Comparison of ENCODE assay signal across 9 mouse cellular contexts in genomic region chr7:44983085-44983484, GRCm38 (mm10). TPM values are rescaled to one million over a fixed set of nuclear protein-coding genes. Genes with fewer than 3 reads are reported as not detected.
DNase-seq lines count a peak whose midpoint lies in the region; ATAC-seq and TF ChIP-seq lines count a peak whose summit lies in the region.
"Had no signal": no experiment of that assay in that cellular context is flagged by ENCODE, and none has a peak within 500 bp of the region (broad histone marks: within the 10 kb centered on the region; RNA-seq: fewer than 3 reads in every experiment).

No protein-coding gene starts in this region.

- H3K27ac ChIP-seq in MEL (ENCODE audit: control insufficient read depth, low read depth, low read length) = no peak overlapping the region
- H3K27ac ChIP-seq in forebrain, embryonic 13.5 days = 0 out of 2 replicates have a peak overlapping the region, but pooled peaks have one; percentile 25
- H3K27ac ChIP-seq: lung, embryonic 15.5 days had no signal

- H3K4me1 ChIP-seq in MEL (ENCODE audit: control insufficient read depth in 1 of 2, insufficient read depth in 2 of 2, low read length in 2 of 2) = peaks cover 0 to 6% of the 10 kb centered on the region in 2 experiments; a peak in 3 of 4 replicates
- H3K4me1 ChIP-seq in forebrain, embryonic 13.5 days = peaks cover 30% of the 10 kb centered on the region
- H3K4me1 ChIP-seq in megakaryocyte, embryonic 14.5 days = peaks cover 54% of the 10 kb centered on the region

- intact Hi-C loops in heart, postnatal 36 days (cut with DNase I) = loop anchor here (5.0 kb wide), 4 partner anchors 69 to 154 kb away; partner anchors contain the start of genes Flt3l, Gm45713, Prr12 and Rps11

- no peak for TF ChIP-seq EP300 in MEL (IDR thresholded peaks at IDR 0.05; ENCODE audit: low read depth in 1 of 2, low read length in 2 of 2)

- 28% methylated on average over 6 of the region's 6 CpGs for WGBS in forebrain, embryonic 13.5 days

- peak overlapping the region; percentile 73; the same call in 1 of the 2 replicates for H3K4me2 ChIP-seq in forebrain, embryonic 13.5 days

- H3K79me2 ChIP-seq in MEL (ENCODE audit: control insufficient read depth, insufficient read depth, low read length, poor library complexity) = peaks cover 43% of the 10 kb centered on the region

- H3K9me3 ChIP-seq in MEL (replicated peaks; ENCODE audit: insufficient read depth, low read length) = no peaks in the 10 kb centered on the region
- H3K9me3 ChIP-seq in forebrain, embryonic 13.5 days (replicated peaks) = no peaks in the 10 kb centered on the region
- no peaks in the 10 kb centered on the region for H3K9me3 ChIP-seq in megakaryocyte, embryonic 14.5 days
- H3K9me3 ChIP-seq: lung, embryonic 15.5 days had no signal

- H3K9ac ChIP-seq in MEL (ENCODE audit: control insufficient read depth, low read depth, low read length, poor library complexity, severe bottlenecking) = no peak overlapping the region
- H3K9ac ChIP-seq in forebrain, embryonic 13.5 days = no peak overlapping the region
- H3K9ac ChIP-seq: lung, embryonic 15.5 days had no signal

- no peaks in the 10 kb centered on the region for H3K27me3 ChIP-seq in MEL (ENCODE audit: control insufficient read depth in 1 of 2, insufficient read depth in 2 of 2, low read length in 2 of 2)
- H3K27me3 ChIP-seq in forebrain, embryonic 13.5 days = no peaks in the 10 kb centered on the region
- no peaks in the 10 kb centered on the region for H3K27me3 ChIP-seq in megakaryocyte, embryonic 14.5 days (replicated peaks)
- H3K27me3 ChIP-seq: lung, embryonic 15.5 days had no signal

- no peak overlapping the region for H3K4me3 ChIP-seq in MEL (ENCODE audit: control insufficient read depth in 1 of 2, insufficient read depth in 1 of 2, low read depth in 2 of 2, low read length in 2 of 2)
- 0 out of 2 replicates have a peak overlapping the region, but pooled peaks have one; percentile 1 for H3K4me3 ChIP-seq in forebrain, embryonic 13.5 days
- H3K4me3 ChIP-seq in megakaryocyte, embryonic 14.5 days (replicated peaks) = peak overlapping the region; percentile 78
- H3K4me3 ChIP-seq: lung, embryonic 15.5 days had no signal

- peak; percentile 87 for DNase-seq in MEL (ENCODE audit: low read depth, low spot score)
- DNase-seq in c-Kit-negative CD71-positive TER-119-positive erythroid progenitor cells, embryonic 14.5 days (ENCODE audit: low read depth, low spot score) = peak; percentile 68
- peak; percentile 87 to 92 for DNase-seq in heart, postnatal 36 days
- DNase-seq in left cerebral cortex, adult 11 months (ENCODE audit: low spot score) = peak; percentile 62
- DNase-seq in right cerebral cortex, postnatal 4 days = peak; percentile 82

- peaks cover 4 to 12% of the 10 kb centered on the region in 2 experiments for H3K36me3 ChIP-seq in MEL (ENCODE audit: control insufficient read depth in 1 of 2, insufficient read depth in 2 of 2, low read length in 2 of 2)
- peaks cover 48% of the 10 kb centered on the region for H3K36me3 ChIP-seq in forebrain, embryonic 13.5 days (ENCODE audit: poor library complexity, severe bottlenecking)
- peaks cover 57% of the 10 kb centered on the region for H3K36me3 ChIP-seq in megakaryocyte, embryonic 14.5 days (replicated peaks; ENCODE audit: low read length)

- peak; percentile 93 to 98 (median 97) for TF ChIP-seq CTCF in MEL (IDR thresholded peaks at IDR 0.05 in 2 of 3, conservative IDR thresholded peaks at IDR 0.05 in 1 of 3; ENCODE audit: control insufficient read depth in 1 of 3, insufficient read depth in 1 of 3, low read depth in 2 of 3, low read length in 3 of 3, poor library complexity in 1 of 3, severe bottlenecking in 1 of 3)

- ATAC-seq in forebrain, embryonic 13.5 days = no peak
- no peak for ATAC-seq in activated CD4-positive, CD25-positive, alpha-beta regulatory T cell, adult 4 months

- peak; percentile 56 for TF ChIP-seq RAD21 in MEL (IDR thresholded peaks at IDR 0.05; ENCODE audit: low read depth, low read length)

- no peak for TF ChIP-seq POLR2A in MEL (IDR thresholded peaks at IDR 0.05; ENCODE audit: control insufficient read depth in 1 of 2, insufficient read depth in 1 of 2, low read depth in 1 of 2, low read length in 2 of 2, poor library complexity in 1 of 2)

TF ChIP-seq in MEL, 35 proteins besides CTCF, POLR2A, EP300 and RAD21:
- no peak for TF ChIP-seq TCF12 (IDR thresholded peaks at IDR 0.05; ENCODE audit: low read depth, low read length)
- peak; percentile 29; the same call in 1 of the 2 replicates for TF ChIP-seq HCFC1 (IDR thresholded peaks at IDR 0.05; ENCODE audit: low read depth, low read length)
- TF ChIP-seq SMC3 (IDR thresholded peaks at IDR 0.05; ENCODE audit: low read depth, low read length) = peak; percentile 51
- peak; percentile 43; the same call in 1 of the 2 replicates for TF ChIP-seq SIN3A (IDR thresholded peaks at IDR 0.05; ENCODE audit: low read length)
- TF ChIP-seq TBP (IDR thresholded peaks at IDR 0.05; ENCODE audit: low read depth, low read length) = 0 out of 2 replicates have a peak, but pooled peaks have one; percentile 32
- TF ChIP-seq MXI1 (IDR thresholded peaks at IDR 0.05; ENCODE audit: low read depth, low read length) = peak; percentile 50; the same call in 1 of the 2 replicates
- TF ChIP-seq MAZ (IDR thresholded peaks at IDR 0.05; ENCODE audit: low read depth, low read length) = no peak
- TF ChIP-seq ZC3H11A (IDR thresholded peaks at IDR 0.05; ENCODE audit: low read depth, low read length) = peak; percentile 38; the same call in 1 of the 2 replicates
- no peak for TF ChIP-seq POLR2AphosphoS2 (IDR thresholded peaks at IDR 0.05; ENCODE audit: low read length)

RNA-seq across cellular contexts. Expression of gene Prmt1, which starts 3.3 kb away (rescaled TPM):
- 317 and 339 TPM in 2 replicates for total RNA-seq in MEL (2012; rRNA removed)
- 100 to 1,000 TPM; 254 to 715 TPM for polyA plus RNA-seq in MEL (2012; ENCODE audit: insufficient read depth in 1 of 2, insufficient read length in 2 of 2, low read depth in 1 of 2, low replicate concordance in 2 of 2, missing spikeins in 1 of 2)
- 815 and 859 TPM in 2 replicates for polyA plus RNA-seq in forebrain, embryonic 13.5 days (2015; fragmentation: Nextera tagmentation; extraction: Ambion mirVana)
- total RNA-seq in heart, postnatal 36 days (2021) = 100 to 1,000 TPM; 104 to 107 TPM
- polyA plus RNA-seq in megakaryocyte, embryonic 14.5 days (2012; ENCODE audit: insufficient read depth, low replicate concordance) = 7.0 and 74.9 TPM in 2 replicates
- 100 to 1,000 TPM in 1 of 2 experiments, 10 to 100 TPM in 1; 38.0 to 103 TPM for polyA plus RNA-seq in activated CD4-positive, CD25-positive, alpha-beta regulatory T cell, adult 4 months (2017; shearing (Covaris generic))

RNA-seq across cellular contexts. Expression of gene Cpt1c, which starts 8.4 kb away (rescaled TPM):
- 0.20 and 0.35 TPM in 2 replicates for total RNA-seq in MEL (2012; rRNA removed)
- under 1 TPM in 1 of 2 experiments, not detected in 1; 0.81 TPM for polyA plus RNA-seq in MEL (2012; ENCODE audit: insufficient read depth in 1 of 2, insufficient read length in 2 of 2, low read depth in 1 of 2, low replicate concordance in 2 of 2, missing spikeins in 1 of 2)
- 40.2 and 43.1 TPM in 2 replicates for polyA plus RNA-seq in forebrain, embryonic 13.5 days (2015; fragmentation: Nextera tagmentation; extraction: Ambion mirVana)
- 1 to 10 TPM; 1.4 to 2.1 TPM for total RNA-seq in heart, postnatal 36 days (2021)
- polyA plus RNA-seq in megakaryocyte, embryonic 14.5 days (2012; ENCODE audit: insufficient read depth, low replicate concordance) = 0.82 TPM in 1 of 2 replicates, not detected in the other
- under 1 TPM; 0.80 to 0.98 TPM for polyA plus RNA-seq in activated CD4-positive, CD25-positive, alpha-beta regulatory T cell, adult 4 months (2017; shearing (Covaris generic))

RNA-seq across cellular contexts. Expression of gene Irf3, which starts 14.4 kb away (rescaled TPM):
- total RNA-seq in MEL (2012; rRNA removed) = 78.6 and 83.4 TPM in 2 replicates
- polyA plus RNA-seq in MEL (2012; ENCODE audit: insufficient read depth in 1 of 2, insufficient read length in 2 of 2, low read depth in 1 of 2, low replicate concordance in 2 of 2, missing spikeins in 1 of 2) = 10 to 100 TPM in 1 of 2 experiments, not detected in 1; 82.1 TPM
- 67.9 and 72.7 TPM in 2 replicates for polyA plus RNA-seq in forebrain, embryonic 13.5 days (2015; fragmentation: Nextera tagmentation; extraction: Ambion mirVana)
- 10 to 100 TPM; 27.3 to 31.7 TPM for total RNA-seq in heart, postnatal 36 days (2021)
- 44.2 and 87.0 TPM in 2 replicates for polyA plus RNA-seq in megakaryocyte, embryonic 14.5 days (2012; ENCODE audit: insufficient read depth, low replicate concordance)
- 100 to 1,000 TPM in 1 of 2 experiments, 10 to 100 TPM in 1; 88.9 to 129 TPM for polyA plus RNA-seq in activated CD4-positive, CD25-positive, alpha-beta regulatory T cell, adult 4 months (2017; shearing (Covaris generic))

RNA-seq across cellular contexts. Expression of gene Bcl2l12, which starts 15.4 kb away (rescaled TPM):
- 13.4 and 16.6 TPM in 2 replicates for total RNA-seq in MEL (2012; rRNA removed)
- 10 to 100 TPM in 1 of 2 experiments, not detected in 1; 24.6 TPM for polyA plus RNA-seq in MEL (2012; ENCODE audit: insufficient read depth in 1 of 2, insufficient read length in 2 of 2, low read depth in 1 of 2, low replicate concordance in 2 of 2, missing spikeins in 1 of 2)
- polyA plus RNA-seq in forebrain, embryonic 13.5 days (2015; fragmentation: Nextera tagmentation; extraction: Ambion mirVana) = 40.5 and 45.6 TPM in 2 replicates
- 10 to 100 TPM; 10.2 to 11.2 TPM for total RNA-seq in heart, postnatal 36 days (2021)
- 44.7 and 73.7 TPM in 2 replicates for polyA plus RNA-seq in megakaryocyte, embryonic 14.5 days (2012; ENCODE audit: insufficient read depth, low replicate concordance)
- 10 to 100 TPM; 18.4 to 31.8 TPM for polyA plus RNA-seq in activated CD4-positive, CD25-positive, alpha-beta regulatory T cell, adult 4 months (2017; shearing (Covaris generic))

RNA-seq across cellular contexts. Expression of gene Scaf1, which starts 33.1 kb away (rescaled TPM):
- total RNA-seq in MEL (2012; rRNA removed) = 17.7 and 18.3 TPM in 2 replicates
- polyA plus RNA-seq in MEL (2012; ENCODE audit: insufficient read depth in 1 of 2, insufficient read length in 2 of 2, low read depth in 1 of 2, low replicate concordance in 2 of 2, missing spikeins in 1 of 2) = 10 to 100 TPM; 34.4 to 81.5 TPM
- 35.8 and 38.9 TPM in 2 replicates for polyA plus RNA-seq in forebrain, embryonic 13.5 days (2015; fragmentation: Nextera tagmentation; extraction: Ambion mirVana)
- total RNA-seq in heart, postnatal 36 days (2021) = 10 to 100 TPM; 48.0 to 48.1 TPM
- polyA plus RNA-seq in megakaryocyte, embryonic 14.5 days (2012; ENCODE audit: insufficient read depth, low replicate concordance) = 219 and 387 TPM in 2 replicates
- 1 to 10 TPM; 8.6 to 8.7 TPM for polyA plus RNA-seq in activated CD4-positive, CD25-positive, alpha-beta regulatory T cell, adult 4 months (2017; shearing (Covaris generic))

Comparison
In these comparisons a context has a peak if more than half of its experiments do, and no peak if none do; other contexts are left out.
1. H3K4me3 ChIP-seq: peak in forebrain, embryonic 13.5 days (single experiment) and megakaryocyte, embryonic 14.5 days (single experiment); none in MEL (0 of 2).
2. RNA of gene Cpt1c, which starts 8.4 kb away (polyA plus RNA-seq): 40.2 to 43.1 TPM in forebrain, embryonic 13.5 days; 0.80 to 0.98 TPM in activated CD4-positive, CD25-positive, alpha-beta regulatory T cell, adult 4 months, 0.82 TPM in megakaryocyte, embryonic 14.5 days and 0.81 TPM in MEL; every median in the first group is over 10 times any median in the second.
3. Peak in every context shown above with its lines, with median percentiles within 50 percentile points of each other: DNase-seq.